Mouse (Mus musculus): Measurements from ENCODE around the gene H2al1h.

DNA sequence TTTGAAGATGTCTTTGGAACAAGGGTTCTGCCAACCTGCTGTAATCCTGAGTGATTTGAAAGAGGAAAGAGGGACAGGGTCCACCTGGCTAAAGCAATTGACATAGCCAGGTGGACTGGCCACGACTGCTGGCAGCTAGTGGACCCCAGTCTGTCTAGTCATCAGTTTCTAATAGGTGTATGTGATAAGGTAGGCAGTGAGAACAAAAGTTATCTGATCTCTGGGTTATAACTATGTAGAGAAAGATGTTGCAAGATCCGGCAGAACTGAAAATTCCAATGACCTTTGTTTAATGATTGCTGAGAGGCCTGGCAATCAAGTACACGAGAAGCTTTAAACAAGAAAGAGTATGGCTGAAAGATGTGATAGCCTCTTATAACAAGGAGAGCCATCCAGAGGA lies 48.1 kb upstream of the H2al1h start:
- no peak for TF ChIP-seq CTCF (IDR thresholded peaks at IDR 0.05; ENCODE audit: low read depth)
- no peak for TF ChIP-seq EP300 (IDR thresholded peaks at IDR 0.05; ENCODE audit: low read depth)

All from liver, postnatal 0 days (tissue).